Mouse (Mus musculus): Measurements from ENCODE around the gene Spats1. TPM values are rescaled to one million over a fixed set of nuclear protein-coding genes. Genes with fewer than 3 reads are reported as not detected.

Gene Spats1
- polyA plus RNA-seq, 1 experiment from 2014 or later: 1.4 TPM

- Histone ChIP-seq H3K4me2 (ENCODE audit: low read length) (no peak overlapping the region), H3K9me3 (replicated peaks; ENCODE audit: control insufficient read depth, low read length) (no peaks in the 10 kb centered on the region), H3K4me3 (ENCODE audit: low read depth, low read length) (no peak overlapping the region), H3K4me1 (ENCODE audit: control insufficient read depth, insufficient read depth, low read length) (no peaks in the 10 kb centered on the region), H3K36me3 (ENCODE audit: control insufficient read depth, insufficient read depth, low read length) (peaks cover 55% of the 10 kb centered on the region), H3K27me3 (replicated peaks; ENCODE audit: control insufficient read depth, insufficient read depth, low read length) (no peaks in the 10 kb centered on the region), H3K9ac (ENCODE audit: low read length) (no peak overlapping the region), H3K27ac (ENCODE audit: low read depth, low read length) (no peak overlapping the region)
- DNase-seq (ENCODE audit: low spot score) (peak; percentile 86), ATAC-seq (peak; percentile 58; the same call in 1 of the 2 replicates)
- WGBS: 4% methylated on average over 3 of the region's 3 CpGs
These were observed 72.0 kb downstream of the Spats1 start for GRCm38 (mm10) chr17:45403207-45403606.

DNA sequence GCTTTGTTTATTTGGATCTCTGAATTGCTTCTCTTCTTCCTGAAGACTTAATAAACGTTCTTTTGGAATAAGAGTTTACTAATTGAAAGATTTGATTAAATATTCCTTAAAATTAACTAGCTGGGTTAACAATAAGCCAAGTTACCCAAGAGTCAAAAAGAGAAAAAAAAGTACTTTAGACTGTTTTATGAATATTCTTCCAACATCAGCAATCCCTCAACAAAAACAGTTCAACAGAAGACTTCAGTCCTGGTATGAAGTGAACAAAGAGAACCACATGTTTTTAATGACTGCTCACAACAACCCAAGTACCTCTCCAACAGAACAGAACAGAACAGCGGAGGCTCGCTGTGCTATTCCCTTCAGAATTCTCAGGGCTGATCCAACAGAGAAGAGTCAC is 72.6 kb downstream of the Spats1 start:
- Histone ChIP-seq H3K4me1 (ENCODE audit: control insufficient read depth, insufficient read depth, low read length) (no peaks in the 10 kb centered on the region), H3K27ac (ENCODE audit: low read depth, low read length) (no peak overlapping the region), H3K27me3 (replicated peaks; ENCODE audit: control insufficient read depth, insufficient read depth, low read length) (no peaks in the 10 kb centered on the region), H3K4me2 (ENCODE audit: low read length) (no peak overlapping the region), H3K36me3 (ENCODE audit: control insufficient read depth, insufficient read depth, low read length) (peaks cover 55% of the 10 kb centered on the region), H3K4me3 (ENCODE audit: low read depth, low read length) (no peak overlapping the region), H3K9me3 (replicated peaks; ENCODE audit: control insufficient read depth, low read length) (no peaks in the 10 kb centered on the region), H3K9ac (ENCODE audit: low read length) (no peak overlapping the region)
- DNase-seq (ENCODE audit: low spot score) (no peak), ATAC-seq (no peak)
- 81% methylated on average over 3 of the region's 3 CpGs for WGBS

GRCm38 (mm10) chr17:45402126-45402525 is 73.1 kb downstream of the Spats1 start:
- H3K4me1 ChIP-seq (ENCODE audit: control insufficient read depth, insufficient read depth, low read length): no peaks in the 10 kb centered on the region
- H3K27me3 ChIP-seq (replicated peaks; ENCODE audit: control insufficient read depth, insufficient read depth, low read length): no peaks in the 10 kb centered on the region
- no peaks in the 10 kb centered on the region for H3K9me3 ChIP-seq (replicated peaks; ENCODE audit: control insufficient read depth, low read length)
- DNase-seq (ENCODE audit: low spot score) (no peak), ATAC-seq (no peak)
- no peak overlapping the region for H3K4me2 ChIP-seq (ENCODE audit: low read length)
- H3K27ac ChIP-seq (ENCODE audit: low read depth, low read length): no peak overlapping the region
- no peak overlapping the region for H3K4me3 ChIP-seq (ENCODE audit: low read depth, low read length)
- no peak overlapping the region for H3K9ac ChIP-seq (ENCODE audit: low read length)
- peaks cover 51% of the 10 kb centered on the region for H3K36me3 ChIP-seq (ENCODE audit: control insufficient read depth, insufficient read depth, low read length)
- 98% methylated on average over 1 of the region's 1 CpGs for WGBS

GRCm38 (mm10) chr17:45401126-45401905 is 73.9 kb downstream of the Spats1 start:
- no peaks in the 10 kb centered on the region for H3K9me3 ChIP-seq (replicated peaks; ENCODE audit: control insufficient read depth, low read length)
- H3K4me3 ChIP-seq (ENCODE audit: low read depth, low read length): no peak overlapping the region
- H3K36me3 ChIP-seq (ENCODE audit: control insufficient read depth, insufficient read depth, low read length): peaks cover 43% of the 10 kb centered on the region
- H3K27ac ChIP-seq (ENCODE audit: low read depth, low read length): no peak overlapping the region
- ATAC-seq (no peak), DNase-seq (ENCODE audit: low spot score) (no peak)
- H3K9ac ChIP-seq (ENCODE audit: low read length): no peak overlapping the region
- H3K4me1 ChIP-seq (ENCODE audit: control insufficient read depth, insufficient read depth, low read length): no peaks in the 10 kb centered on the region
- 95% methylated on average over 5 of the region's 5 CpGs for whole genome bisulfite sequencing
- H3K27me3 ChIP-seq (replicated peaks; ENCODE audit: control insufficient read depth, insufficient read depth, low read length): no peaks in the 10 kb centered on the region
- no peak overlapping the region for H3K4me2 ChIP-seq (ENCODE audit: low read length)

DNA sequence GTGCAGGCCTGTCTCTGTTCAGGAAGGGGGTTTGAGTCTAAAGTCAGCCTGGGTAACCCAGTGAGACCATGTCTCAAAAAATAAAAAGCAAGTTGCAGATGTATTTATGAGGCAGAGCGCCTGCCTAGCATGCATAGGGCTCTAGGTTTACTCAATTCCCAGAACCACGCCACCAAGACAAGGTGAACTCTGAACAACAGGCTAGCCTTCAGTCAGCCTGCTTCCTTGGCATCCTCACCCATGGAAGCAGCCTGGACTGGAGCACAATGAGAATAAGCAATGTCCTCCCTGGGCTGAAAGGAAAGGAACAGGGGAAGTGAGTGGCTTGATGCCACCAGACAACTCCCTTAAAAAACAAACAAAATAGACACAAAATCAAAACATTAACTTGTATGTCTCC is 77.2 kb downstream of the Spats1 start:
- Histone ChIP-seq H3K4me2 (ENCODE audit: low read length) (no peak overlapping the region), H3K4me1 (ENCODE audit: control insufficient read depth, insufficient read depth, low read length) (no peaks in the 10 kb centered on the region), H3K36me3 (ENCODE audit: control insufficient read depth, insufficient read depth, low read length) (peaks cover 32% of the 10 kb centered on the region), H3K9me3 (replicated peaks; ENCODE audit: control insufficient read depth, low read length) (no peaks in the 10 kb centered on the region), H3K9ac (ENCODE audit: low read length) (no peak overlapping the region), H3K27me3 (replicated peaks; ENCODE audit: control insufficient read depth, insufficient read depth, low read length) (no peaks in the 10 kb centered on the region), H3K4me3 (ENCODE audit: low read depth, low read length) (no peak overlapping the region), H3K27ac (ENCODE audit: low read depth, low read length) (no peak overlapping the region)
- 93% methylated on average over 2 of the region's 2 CpGs for WGBS
- DNase-seq (ENCODE audit: low spot score) (no peak), ATAC-seq (no peak)

DNA sequence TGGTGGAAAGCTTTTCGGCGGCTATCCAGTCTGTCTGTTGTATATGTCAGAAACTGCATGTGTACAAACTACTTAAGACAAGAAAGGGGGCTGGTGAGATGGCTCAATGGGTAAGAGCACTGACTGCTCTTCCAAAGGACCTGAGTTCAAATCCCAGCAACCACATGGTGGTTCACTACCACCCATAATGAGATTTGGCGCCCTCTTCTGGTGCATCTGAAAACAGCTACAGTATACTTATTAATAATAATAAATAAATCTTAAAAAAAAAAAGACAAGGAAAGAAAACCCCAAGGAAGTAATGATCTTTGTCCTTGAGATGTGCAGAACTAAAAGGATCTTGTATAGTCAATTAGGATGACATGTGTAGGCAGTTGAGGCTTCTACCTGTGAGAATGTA is 77.7 kb downstream of the Spats1 start:
- H3K27me3 ChIP-seq (replicated peaks; ENCODE audit: control insufficient read depth, insufficient read depth, low read length): no peaks in the 10 kb centered on the region
- no peak overlapping the region for H3K4me3 ChIP-seq (ENCODE audit: low read depth, low read length)
- H3K4me2 ChIP-seq (ENCODE audit: low read length): no peak overlapping the region
- DNase-seq (ENCODE audit: low spot score): no peak
- no peaks in the 10 kb centered on the region for H3K9me3 ChIP-seq (replicated peaks; ENCODE audit: control insufficient read depth, low read length)
- WGBS: 80% methylated on average over 3 of the region's 3 CpGs
- H3K27ac ChIP-seq (ENCODE audit: low read depth, low read length): no peak overlapping the region
- H3K4me1 ChIP-seq (ENCODE audit: control insufficient read depth, insufficient read depth, low read length): no peaks in the 10 kb centered on the region
- H3K36me3 ChIP-seq (ENCODE audit: control insufficient read depth, insufficient read depth, low read length): peaks cover 34% of the 10 kb centered on the region
- H3K9ac ChIP-seq (ENCODE audit: low read length): no peak overlapping the region
- no peak for ATAC-seq

- DNase-seq (ENCODE audit: low spot score): no peak
- Histone ChIP-seq H3K9me3 (replicated peaks; ENCODE audit: control insufficient read depth, low read length) (no peaks in the 10 kb centered on the region), H3K4me1 (ENCODE audit: control insufficient read depth, insufficient read depth, low read length) (no peaks in the 10 kb centered on the region), H3K9ac (ENCODE audit: low read length) (no peak overlapping the region), H3K27me3 (replicated peaks; ENCODE audit: control insufficient read depth, insufficient read depth, low read length) (no peaks in the 10 kb centered on the region), H3K4me2 (ENCODE audit: low read length) (no peak overlapping the region), H3K27ac (ENCODE audit: low read depth, low read length) (no peak overlapping the region), H3K36me3 (ENCODE audit: control insufficient read depth, insufficient read depth, low read length) (peaks cover 47% of the 10 kb centered on the region), H3K4me3 (ENCODE audit: low read depth, low read length) (no peak overlapping the region)
- WGBS: 83% methylated on average over 9 of the region's 9 CpGs
- no peak for ATAC-seq
These were observed 80.6 kb downstream of the Spats1 start for GRCm38 (mm10) chr17:45394612-45395011.

DNA sequence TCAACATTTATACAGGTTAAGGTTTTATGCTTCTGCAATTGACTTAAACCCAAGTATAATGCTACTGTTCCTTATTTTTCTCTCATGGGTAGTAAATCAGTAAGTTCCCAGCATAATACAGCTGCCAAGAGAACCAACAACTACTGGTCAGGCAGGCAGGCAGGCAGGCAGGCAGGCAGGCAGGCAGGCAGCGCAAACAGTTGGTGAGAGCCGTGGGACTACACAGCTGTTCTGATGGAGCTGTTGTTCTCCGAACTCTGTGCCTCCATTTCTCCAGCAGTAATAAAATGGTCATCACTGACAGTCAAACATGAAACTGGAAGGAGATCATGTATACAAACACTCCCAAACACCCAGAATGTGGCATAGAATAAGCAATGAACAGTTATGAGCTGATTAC is 81.5 kb downstream of the Spats1 start:
- DNase-seq (ENCODE audit: low spot score) (no peak), ATAC-seq (no peak)
- H3K4me3 ChIP-seq (ENCODE audit: low read depth, low read length): no peak overlapping the region
- no peak overlapping the region for H3K4me2 ChIP-seq (ENCODE audit: low read length)
- H3K4me1 ChIP-seq (ENCODE audit: control insufficient read depth, insufficient read depth, low read length): no peaks in the 10 kb centered on the region
- no peak overlapping the region for H3K27ac ChIP-seq (ENCODE audit: low read depth, low read length)
- H3K36me3 ChIP-seq (ENCODE audit: control insufficient read depth, insufficient read depth, low read length): peaks cover 52% of the 10 kb centered on the region
- H3K27me3 ChIP-seq (replicated peaks; ENCODE audit: control insufficient read depth, insufficient read depth, low read length): no peaks in the 10 kb centered on the region
- 88% methylated on average over 3 of the region's 3 CpGs for WGBS
- no peak overlapping the region for H3K9ac ChIP-seq (ENCODE audit: low read length)
- no peaks in the 10 kb centered on the region for H3K9me3 ChIP-seq (replicated peaks; ENCODE audit: control insufficient read depth, low read length)
